Mouse (Mus musculus) G1E (cell line): Measurements from ENCODE around the gene Hid1. TPM values are rescaled to one million over a fixed set of nuclear protein-coding genes. Genes with fewer than 3 reads are reported as not detected.
A peak's percentile ranks its signal among the peaks of the same experiment; 100 is the strongest.

Experiments used
- ATAC-seq: 2 replicates; pipeline ENCODE4 v1.8.0; 2016; ENCODE audit warnings: mild to moderate bottlenecking; ENCODE audit not compliant: insufficient number of reproducible peaks, poor library complexity, low FRiP score, severe bottlenecking; ENCODE audit errors: extremely low read depth
- DNase-seq: peaks from one replicate; pipeline ENCODE4 v3.0.0; 2012; ENCODE audit warnings: low spot score
- H3K27me3 ChIP-seq: 2 replicates; pipeline ENCODE4 v1.6.1; 2012; ENCODE audit warnings: mild to moderate bottlenecking, low read length, inconsistent platforms; ENCODE audit not compliant: insufficient read depth
- H3K36me3 ChIP-seq: replicated peaks from 2 replicates; pipeline ENCODE3; 2012; ENCODE audit warnings: mild to moderate bottlenecking, inconsistent platforms
- H3K4me1 ChIP-seq: 2 replicates; pipeline ENCODE4 v1.6.1; 2012; ENCODE audit warnings: low read depth, low read length, inconsistent platforms, mixed read lengths; ENCODE audit not compliant: insufficient read depth
- H3K4me3 ChIP-seq: 2 replicates; pipeline ENCODE4 v1.5.1; 2012; ENCODE audit warnings: low read depth, mild to moderate bottlenecking, inconsistent platforms, low read length, moderate library complexity, mixed read lengths
- H3K9me3 ChIP-seq: replicated peaks from 2 replicates; pipeline ENCODE4 v1.6.1; 2012; ENCODE audit warnings: inconsistent platforms
- CTCF ChIP-seq: IDR thresholded peaks from 2 replicates; pipeline ENCODE4 v1.5.1; 2012; ENCODE audit warnings: low read depth, low read length, inconsistent platforms, mixed read lengths
- GATA1 ChIP-seq: IDR thresholded peaks from 2 replicates; pipeline ENCODE4 v1.6.1; 2012; ENCODE audit warnings: borderline replicate concordance, low read length, inconsistent platforms, mixed read lengths
- GATA2 ChIP-seq: IDR thresholded peaks from 2 replicates; pipeline ENCODE4 v1.6.1; 2012; ENCODE audit warnings: low read depth, low read length, inconsistent platforms, borderline replicate concordance
- POLR2AphosphoS5 ChIP-seq: IDR thresholded peaks from 2 replicates; pipeline ENCODE4 v1.6.1; 2012; ENCODE audit warnings: low read depth, low read length, inconsistent platforms; ENCODE audit not compliant: insufficient replicate concordance
- TAL1 ChIP-seq: conservative IDR thresholded peaks from 2 replicates; pipeline ENCODE4 v1.6.1; 2012; ENCODE audit warnings: low read depth, low read length, inconsistent platforms, mixed read lengths
- polyA plus RNA-seq: library from polyadenylated mRNA; stranded (reverse); fragments of >175 nt; gene quantifications from 2 replicates; pipeline ENCODE4 v1.2.3, GENCODE M21; 2012
- total RNA-seq, 2 experiments: library from RNA; stranded (forward) in 1 of 2; stranded (reverse) in 1 of 2; fragments of 200-1000 nt in 1 of 2; fragments of >200 nt in 1 of 2; fragmentation: Nextera tagmentation in 1 of 2; gene quantifications; 2 replicates each; pipeline ENCODE4 v1.2.3; 2014 to 2017

Hid1 gene
- total and polyA plus RNA-seq, 3 experiments, result 0.01 TPM; not detected in 2

GRCm38 (mm10) chr11:115359293-115359692, 8.3 kb downstream of the Hid1 start:
- ATAC-seq (no peak), DNase-seq (no peak)
- Histone ChIP-seq H3K36me3 (no peaks in the 10 kb centered on the region), H3K27me3 (peaks cover 52% of the 10 kb centered on the region), H3K4me1 (peaks cover 14% of the 10 kb centered on the region), H3K9me3 (no peaks in the 10 kb centered on the region), H3K4me3 (no peak overlapping the region)
- TF ChIP-seq GATA1 (no peak), POLR2AphosphoS5 (no peak), CTCF (no peak), GATA2 (no peak), TAL1 (no peak)

GRCm38 (mm10) chr11:115358468-115358867, 9.1 kb downstream of the Hid1 start:
- no peak overlapping the region for H3K4me3 ChIP-seq
- peaks cover 17% of the 10 kb centered on the region for H3K4me1 ChIP-seq
- ATAC-seq (no peak), DNase-seq (peak; percentile 54)
- H3K27me3 ChIP-seq, result peaks cover 46% of the 10 kb centered on the region
- TF ChIP-seq GATA1, result no peak
- no peaks in the 10 kb centered on the region for H3K9me3 ChIP-seq
- no peaks in the 10 kb centered on the region for H3K36me3 ChIP-seq

DNA sequence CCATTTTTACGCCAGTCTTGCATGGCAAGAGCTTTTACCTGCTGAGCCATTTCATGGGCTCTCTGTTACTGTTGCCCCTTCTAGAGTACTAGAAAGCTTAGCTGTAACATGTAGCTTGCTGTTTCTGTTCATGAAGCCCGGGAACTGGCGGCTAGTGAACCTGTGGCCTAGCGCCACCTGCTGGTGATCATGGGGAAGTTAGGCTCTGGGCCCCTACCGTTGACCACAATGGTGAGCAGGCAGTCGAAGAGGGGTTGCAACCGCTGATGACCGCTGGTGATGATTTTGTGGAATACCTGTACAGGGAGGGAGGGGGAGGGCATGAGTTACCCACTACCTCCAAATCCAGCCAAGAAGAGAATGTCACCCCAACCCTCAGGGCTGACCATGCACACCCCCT, 13.4 kb downstream of the Hid1 start:
- Histone ChIP-seq H3K4me3 (no peak overlapping the region), H3K9me3 (no peaks in the 10 kb centered on the region), H3K4me1 (peaks cover 16% of the 10 kb centered on the region), H3K36me3 (no peaks in the 10 kb centered on the region), H3K27me3 (peaks cover 67% of the 10 kb centered on the region)
- ATAC-seq (peak; percentile 67), DNase-seq (peak; percentile 79)
- TF ChIP-seq POLR2AphosphoS5 (no peak), GATA2 (no peak), CTCF (peak; percentile 87), GATA1 (no peak), TAL1 (no peak)

DNA sequence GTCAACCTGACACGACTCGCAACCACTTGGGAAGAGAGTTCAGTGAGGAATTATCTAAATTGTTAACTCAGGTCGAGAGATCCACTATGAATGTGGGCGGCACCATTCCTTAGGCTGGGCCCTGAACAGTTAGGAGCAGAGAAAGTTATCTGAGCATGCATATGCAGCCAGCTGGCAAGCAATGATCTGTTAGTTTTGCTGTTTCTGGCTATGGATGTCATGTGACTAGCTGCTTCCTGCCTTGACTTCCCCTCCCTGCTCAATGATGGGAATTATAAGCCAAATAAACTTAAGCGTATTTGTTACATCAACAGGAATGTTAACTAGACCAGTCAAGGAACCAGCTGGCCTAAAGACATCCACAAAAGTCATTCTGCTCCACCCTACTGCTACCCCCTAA, 14.2 kb downstream of the Hid1 start:
- ATAC-seq (no peak), DNase-seq (no peak)
- no peaks in the 10 kb centered on the region for H3K9me3 ChIP-seq

GRCm38 (mm10) chr11:115349976-115350375, 17.6 kb downstream of the Hid1 start:
- no peak for DNase-seq
- Histone ChIP-seq H3K36me3 (no peaks in the 10 kb centered on the region), H3K9me3 (no peaks in the 10 kb centered on the region), H3K4me3 (no peak overlapping the region), H3K27me3 (peaks cover 69% of the 10 kb centered on the region), H3K4me1 (peaks cover 15% of the 10 kb centered on the region)
- no peak for TF ChIP-seq GATA1
- no peak for TF ChIP-seq TAL1
- TF ChIP-seq POLR2AphosphoS5, result no peak
- no peak for TF ChIP-seq GATA2
- TF ChIP-seq CTCF, result no peak
- no peak for ATAC-seq

More for the DNA sequence above, 14.2 kb downstream of the Hid1 start:
- Histone ChIP-seq H3K4me1 (peaks cover 13% of the 10 kb centered on the region), H3K27me3 (peaks cover 68% of the 10 kb centered on the region), H3K4me3 (no peak overlapping the region), H3K36me3 (no peaks in the 10 kb centered on the region)
- TF ChIP-seq GATA2 (no peak), POLR2AphosphoS5 (no peak), TAL1 (no peak), CTCF (no peak), GATA1 (no peak)

- DNase-seq (no peak), ATAC-seq (no peak)
- Histone ChIP-seq H3K27me3 (peaks cover 76% of the 10 kb centered on the region), H3K4me3 (no peak overlapping the region), H3K36me3 (no peaks in the 10 kb centered on the region), H3K9me3 (no peaks in the 10 kb centered on the region), H3K4me1 (peaks cover 11% of the 10 kb centered on the region; the same call in 1 of the 2 replicates)
- TF ChIP-seq GATA2 (no peak), TAL1 (no peak), GATA1 (no peak), POLR2AphosphoS5 (no peak), CTCF (no peak)
Observed at GRCm38 (mm10) chr11:115348681-115349248, 18.8 kb downstream of the Hid1 start.

DNA sequence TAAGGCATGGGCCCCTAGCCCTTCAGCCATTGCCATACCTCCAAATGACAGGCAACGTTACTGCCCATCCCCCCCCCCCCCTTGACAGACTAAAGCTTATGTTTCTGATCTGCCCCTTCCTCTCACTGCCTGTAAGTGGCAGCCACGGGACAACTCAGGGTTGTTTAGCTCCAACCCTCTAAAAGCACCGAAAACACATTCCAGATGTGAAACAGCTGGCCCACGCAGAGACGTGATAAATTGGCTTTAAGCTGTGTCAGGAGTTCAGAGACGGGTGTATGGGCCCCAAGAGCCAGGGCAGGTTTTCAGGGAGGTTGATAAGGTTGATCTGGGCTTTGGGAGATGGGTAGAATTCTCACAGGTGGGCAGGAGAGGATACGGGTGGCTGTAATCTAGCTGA, 22.0 kb downstream of the Hid1 start:
- DNase-seq, result no peak
- TF ChIP-seq CTCF, result no peak
- TF ChIP-seq TAL1, result no peak
- TF ChIP-seq POLR2AphosphoS5, result no peak
- TF ChIP-seq GATA1, result no peak
- TF ChIP-seq GATA2, result no peak
- ATAC-seq, result no peak
- Histone ChIP-seq H3K9me3 (no peaks in the 10 kb centered on the region), H3K27me3 (peaks cover 51% of the 10 kb centered on the region), H3K4me1 (peaks cover 9% of the 10 kb centered on the region; the same call in 1 of the 2 replicates), H3K36me3 (no peaks in the 10 kb centered on the region), H3K4me3 (no peak overlapping the region)
